Mouse (Mus musculus): Measurements from ENCODE around the gene Bub1. TPM values are rescaled to one million over a fixed set of nuclear protein-coding genes. Genes with fewer than 3 reads are reported as not detected.

Gene Bub1
- 31.1 and 37.9 TPM in 2 replicates for polyA plus RNA-seq (2014; fragmentation: Nextera tagmentation; extraction: Ambion mirVana)

DNA sequence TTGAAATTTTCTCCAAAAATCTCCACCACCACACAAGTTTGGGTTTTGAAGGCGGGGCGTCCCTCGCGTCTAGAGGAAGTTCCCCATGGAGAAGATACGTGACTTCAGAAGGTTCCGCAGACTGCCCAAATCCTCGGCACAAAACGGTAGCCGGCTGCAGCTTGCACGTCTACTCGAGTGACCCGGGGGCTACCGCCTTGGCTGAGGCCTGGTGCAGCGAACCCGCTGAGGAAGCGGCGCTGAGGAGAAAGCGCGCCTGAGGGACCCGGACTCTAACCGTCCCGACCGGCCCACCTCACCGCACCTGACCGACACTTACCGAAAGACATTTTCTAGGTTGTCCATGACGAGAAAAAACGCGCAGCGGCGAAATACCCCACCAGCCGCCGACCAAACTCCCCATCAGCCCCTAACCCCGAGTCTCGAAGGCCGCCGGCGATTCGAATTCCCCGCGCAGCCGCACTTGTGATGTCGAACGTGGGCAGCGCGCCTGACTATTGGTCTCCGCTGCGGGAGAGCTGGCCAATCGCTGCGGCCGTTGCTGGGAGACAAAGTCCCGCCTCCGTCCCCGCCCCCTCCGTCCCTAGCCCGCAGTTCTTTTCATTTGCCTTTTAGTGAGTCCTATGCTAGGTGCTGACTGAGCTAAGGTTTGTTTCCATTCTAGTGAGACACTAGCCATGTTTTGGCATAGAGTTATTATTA, at the start of gene Bub1:
Gene Bub1 (minus strand): TSS at position 465 of the 702 bp plus-strand sequence.
- ATAC-seq (replicated peaks; ENCODE audit: insufficient number of reproducible peaks, low FRiP score, low TSS enrichment, low read depth) (peak; percentile 93), DNase-seq (ENCODE audit: low spot score) (peak; percentile 96)
- Histone ChIP-seq H3K4me2 (ENCODE audit: low read depth, low read length) (peak within 1 kb of the TSS; percentile 35), H3K27ac (replicated peaks; ENCODE audit: low read depth, low read length) (no peak within 1 kb of the TSS), H3K4me1 (ENCODE audit: control insufficient read depth, insufficient read depth, low read length) (no peaks in the 10 kb centered on the region), H3K9me3 (replicated peaks; ENCODE audit: control insufficient read depth, low read length) (no peaks in the 10 kb centered on the region), H3K4me3 (ENCODE audit: low read depth, low read length) (peak within 1 kb of the TSS; percentile 83), H3K9ac (replicated peaks; ENCODE audit: low read length) (peak within 1 kb of the TSS; percentile 74), H3K36me3 (replicated peaks; ENCODE audit: control insufficient read depth, insufficient read depth, low read depth, low read length) (no peaks in the 10 kb centered on the region), H3K27me3 (ENCODE audit: control insufficient read depth, insufficient read depth, low read length) (no peaks in the 10 kb centered on the region)
- WGBS, result under 1% methylated on average over 56 of the region's 56 CpGs

DNA sequence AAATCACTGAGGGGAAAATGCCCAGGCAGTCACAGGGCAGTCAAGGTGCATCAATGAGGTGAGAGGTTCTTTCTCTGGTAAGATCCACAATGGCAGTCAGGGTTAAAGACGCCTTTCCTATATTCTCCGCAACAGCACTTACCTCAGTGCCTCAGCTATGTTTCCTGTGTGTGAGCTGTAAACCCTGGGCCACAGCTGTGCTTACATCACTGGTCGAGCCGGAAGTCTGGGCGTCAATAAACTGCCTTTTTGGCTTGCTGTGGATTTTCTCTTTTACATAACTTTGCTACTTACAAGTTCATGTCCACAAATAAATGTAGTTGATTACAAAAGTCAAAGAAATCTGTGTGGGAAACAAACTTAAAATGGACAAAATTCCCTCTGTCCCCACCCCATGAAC, 49.4 kb upstream of the Bub1 start:
- no peak overlapping the region for H3K4me3 ChIP-seq (ENCODE audit: low read depth, low read length)
- no peaks in the 10 kb centered on the region for H3K27me3 ChIP-seq (ENCODE audit: control insufficient read depth, insufficient read depth, low read length)
- H3K27ac ChIP-seq (replicated peaks; ENCODE audit: low read depth, low read length), result no peak overlapping the region
- no peak for ATAC-seq (replicated peaks; ENCODE audit: insufficient number of reproducible peaks, low FRiP score, low TSS enrichment, low read depth)
- H3K4me2 ChIP-seq (ENCODE audit: low read depth, low read length), result no peak overlapping the region
- no peak overlapping the region for H3K9ac ChIP-seq (replicated peaks; ENCODE audit: low read length)
- DNase-seq (ENCODE audit: low spot score), result no peak
- no peaks in the 10 kb centered on the region for H3K9me3 ChIP-seq (replicated peaks; ENCODE audit: control insufficient read depth, low read length)
- WGBS, result 85% methylated on average over 5 of the region's 5 CpGs
- H3K4me1 ChIP-seq (ENCODE audit: control insufficient read depth, insufficient read depth, low read length), result no peaks in the 10 kb centered on the region
- no peaks in the 10 kb centered on the region for H3K36me3 ChIP-seq (replicated peaks; ENCODE audit: control insufficient read depth, insufficient read depth, low read depth, low read length)

DNA sequence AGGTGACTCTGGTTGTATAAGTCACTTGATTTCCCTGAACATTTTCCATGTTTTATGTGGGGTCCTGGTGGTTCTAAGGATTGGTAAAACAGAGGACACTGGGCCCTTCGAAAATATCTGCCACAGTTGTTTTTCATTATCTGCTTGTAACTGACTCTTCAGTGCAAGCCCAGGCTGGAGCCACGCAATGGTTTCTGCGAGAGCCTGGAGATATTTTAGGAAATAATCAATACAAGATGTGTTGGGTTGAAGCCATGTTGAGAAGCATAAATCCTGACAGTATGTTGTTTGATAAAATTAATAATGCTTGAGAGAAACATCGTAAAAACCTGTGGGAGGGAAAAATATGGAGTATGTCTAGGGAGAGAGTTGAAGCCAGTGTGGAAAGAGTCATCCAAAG, 32.7 kb upstream of the Bub1 start:
- Histone ChIP-seq H3K4me1 (ENCODE audit: control insufficient read depth, insufficient read depth, low read length) (no peaks in the 10 kb centered on the region), H3K27me3 (ENCODE audit: control insufficient read depth, insufficient read depth, low read length) (no peaks in the 10 kb centered on the region), H3K9me3 (replicated peaks; ENCODE audit: control insufficient read depth, low read length) (no peaks in the 10 kb centered on the region), H3K4me3 (ENCODE audit: low read depth, low read length) (no peak overlapping the region), H3K36me3 (replicated peaks; ENCODE audit: control insufficient read depth, insufficient read depth, low read depth, low read length) (no peaks in the 10 kb centered on the region), H3K9ac (replicated peaks; ENCODE audit: low read length) (no peak overlapping the region), H3K4me2 (ENCODE audit: low read depth, low read length) (no peak overlapping the region), H3K27ac (replicated peaks; ENCODE audit: low read depth, low read length) (no peak overlapping the region)
- WGBS, result 36% methylated on average over 4 of the region's 4 CpGs
- DNase-seq (ENCODE audit: low spot score) (peak; percentile 67), ATAC-seq (replicated peaks; ENCODE audit: insufficient number of reproducible peaks, low FRiP score, low TSS enrichment, low read depth) (no peak)

DNA sequence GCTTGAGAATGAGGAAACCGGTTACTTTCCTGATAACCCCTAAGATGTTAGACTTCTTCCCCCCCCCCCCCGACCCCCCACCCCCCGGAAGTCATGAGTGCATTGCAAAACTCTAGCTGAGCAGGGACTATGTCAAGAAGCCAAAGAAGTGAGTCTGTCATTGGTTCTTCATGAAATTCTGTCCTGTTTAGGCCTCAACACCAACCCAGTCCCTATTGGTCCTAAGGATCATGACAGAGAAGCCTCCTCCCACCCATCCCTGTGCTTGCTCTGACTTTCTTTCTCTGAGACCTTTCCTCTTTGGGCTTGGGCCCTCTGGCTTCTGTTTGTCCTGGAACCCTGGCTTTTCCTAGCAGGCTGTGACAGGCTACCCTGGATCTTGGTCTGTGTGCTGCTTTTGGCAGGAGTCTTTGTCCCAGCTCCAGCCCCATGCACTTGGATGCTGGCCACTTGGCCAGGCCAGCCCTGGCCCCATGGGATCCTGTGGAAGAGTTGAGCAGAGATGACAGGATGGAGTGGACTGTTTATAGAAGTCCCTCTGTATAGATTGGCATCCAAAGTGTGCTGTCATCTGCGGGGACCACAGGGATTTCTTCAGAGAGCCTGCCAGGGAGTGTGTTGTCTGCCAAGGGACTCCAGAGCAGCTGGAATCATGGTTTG, 22.8 kb upstream of the Bub1 start:
- Histone ChIP-seq H3K9ac (replicated peaks; ENCODE audit: low read length) (no peak overlapping the region), H3K4me1 (ENCODE audit: control insufficient read depth, insufficient read depth, low read length) (no peaks in the 10 kb centered on the region), H3K27ac (replicated peaks; ENCODE audit: low read depth, low read length) (no peak overlapping the region), H3K36me3 (replicated peaks; ENCODE audit: control insufficient read depth, insufficient read depth, low read depth, low read length) (no peaks in the 10 kb centered on the region), H3K27me3 (ENCODE audit: control insufficient read depth, insufficient read depth, low read length) (no peaks in the 10 kb centered on the region), H3K9me3 (replicated peaks; ENCODE audit: control insufficient read depth, low read length) (no peaks in the 10 kb centered on the region), H3K4me3 (ENCODE audit: low read depth, low read length) (no peak overlapping the region), H3K4me2 (ENCODE audit: low read depth, low read length) (no peak overlapping the region)
- no peak for ATAC-seq (replicated peaks; ENCODE audit: insufficient number of reproducible peaks, low FRiP score, low TSS enrichment, low read depth)
- WGBS, result 81% methylated on average over 4 of the region's 4 CpGs
- no peak for DNase-seq (ENCODE audit: low spot score)

DNA sequence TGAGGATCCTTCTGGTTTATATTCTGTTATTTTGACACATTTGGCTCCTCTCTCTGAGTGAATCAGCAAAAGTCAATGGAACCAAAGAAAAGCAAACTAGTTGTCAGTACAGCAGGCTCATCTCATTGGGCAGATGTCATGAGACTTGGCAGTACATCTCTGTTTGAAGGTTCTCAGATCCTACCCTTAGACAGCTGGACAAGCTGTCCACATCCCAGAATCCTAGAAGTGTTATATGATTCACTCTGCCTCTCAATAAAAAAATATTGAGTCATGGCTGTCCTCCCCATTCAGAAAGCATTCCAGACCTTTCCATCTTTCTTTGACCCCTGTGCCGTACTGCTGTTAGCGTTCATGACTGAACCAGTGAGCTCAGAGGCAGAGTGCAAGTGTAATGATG, 18.7 kb upstream of the Bub1 start:
- Histone ChIP-seq H3K27ac (replicated peaks; ENCODE audit: low read depth, low read length) (no peak overlapping the region), H3K36me3 (replicated peaks; ENCODE audit: control insufficient read depth, insufficient read depth, low read depth, low read length) (no peaks in the 10 kb centered on the region), H3K4me2 (ENCODE audit: low read depth, low read length) (no peak overlapping the region), H3K4me1 (ENCODE audit: control insufficient read depth, insufficient read depth, low read length) (no peaks in the 10 kb centered on the region), H3K9ac (replicated peaks; ENCODE audit: low read length) (no peak overlapping the region), H3K4me3 (ENCODE audit: low read depth, low read length) (no peak overlapping the region), H3K27me3 (ENCODE audit: control insufficient read depth, insufficient read depth, low read length) (no peaks in the 10 kb centered on the region), H3K9me3 (replicated peaks; ENCODE audit: control insufficient read depth, low read length) (no peaks in the 10 kb centered on the region)
- ATAC-seq (replicated peaks; ENCODE audit: insufficient number of reproducible peaks, low FRiP score, low TSS enrichment, low read depth), result no peak
- WGBS, result 90% methylated on average over 2 of the region's 2 CpGs
- DNase-seq (ENCODE audit: low spot score), result no peak

DNA sequence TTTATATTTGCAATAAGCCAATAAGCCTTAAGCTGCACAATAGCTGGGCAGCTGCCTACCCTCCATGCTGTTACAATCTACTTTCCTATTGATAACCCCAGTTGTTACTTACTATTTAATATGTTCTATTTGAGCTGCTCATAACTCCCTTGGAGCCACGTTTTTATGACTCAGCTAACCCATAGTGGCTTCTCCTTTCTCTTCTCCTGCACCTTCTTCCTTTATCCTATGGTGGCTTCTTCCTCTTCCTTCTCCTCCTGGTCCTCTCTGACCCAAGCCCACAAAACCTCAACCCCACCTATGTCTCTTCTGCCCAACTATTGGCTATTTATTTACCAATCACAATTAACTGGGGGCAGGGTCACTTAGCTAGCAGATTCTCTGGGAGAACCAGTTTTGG, 14.9 kb upstream of the Bub1 start:
- ATAC-seq (replicated peaks; ENCODE audit: insufficient number of reproducible peaks, low FRiP score, low TSS enrichment, low read depth) (no peak), DNase-seq (ENCODE audit: low spot score) (no peak)
- no peaks in the 10 kb centered on the region for H3K36me3 ChIP-seq (replicated peaks; ENCODE audit: control insufficient read depth, insufficient read depth, low read depth, low read length)
- H3K4me2 ChIP-seq (ENCODE audit: low read depth, low read length), result no peak overlapping the region
- H3K9ac ChIP-seq (replicated peaks; ENCODE audit: low read length), result no peak overlapping the region
- no peaks in the 10 kb centered on the region for H3K4me1 ChIP-seq (ENCODE audit: control insufficient read depth, insufficient read depth, low read length)
- H3K9me3 ChIP-seq (replicated peaks; ENCODE audit: control insufficient read depth, low read length), result no peaks in the 10 kb centered on the region
- 35% methylated on average over 1 of the region's 1 CpGs for WGBS
- H3K4me3 ChIP-seq (ENCODE audit: low read depth, low read length), result no peak overlapping the region
- no peak overlapping the region for H3K27ac ChIP-seq (replicated peaks; ENCODE audit: low read depth, low read length)
- no peaks in the 10 kb centered on the region for H3K27me3 ChIP-seq (ENCODE audit: control insufficient read depth, insufficient read depth, low read length)

DNA sequence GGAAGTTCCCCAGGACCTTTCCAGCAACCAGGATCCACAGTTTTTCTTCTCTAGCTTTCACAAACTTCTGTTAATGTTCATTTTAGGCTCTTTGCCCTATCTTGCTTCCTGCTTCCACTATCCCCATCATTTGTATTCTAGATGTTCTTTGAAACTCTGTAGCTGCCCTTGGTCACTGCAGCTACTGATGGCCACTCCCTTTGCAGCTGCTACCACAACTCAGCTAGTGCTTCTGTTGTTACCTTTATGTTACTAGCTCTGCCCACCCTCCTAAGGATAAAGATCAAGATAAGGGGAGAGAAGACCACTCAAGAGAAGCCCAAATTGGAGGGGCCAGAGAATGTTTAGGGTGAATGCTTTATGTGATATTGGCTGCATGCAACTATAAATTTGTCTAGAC, 14.3 kb upstream of the Bub1 start:
- ATAC-seq (replicated peaks; ENCODE audit: insufficient number of reproducible peaks, low FRiP score, low TSS enrichment, low read depth) (no peak), DNase-seq (ENCODE audit: low spot score) (no peak)
- Histone ChIP-seq H3K27ac (replicated peaks; ENCODE audit: low read depth, low read length) (no peak overlapping the region), H3K9me3 (replicated peaks; ENCODE audit: control insufficient read depth, low read length) (no peaks in the 10 kb centered on the region), H3K36me3 (replicated peaks; ENCODE audit: control insufficient read depth, insufficient read depth, low read depth, low read length) (no peaks in the 10 kb centered on the region), H3K4me1 (ENCODE audit: control insufficient read depth, insufficient read depth, low read length) (no peaks in the 10 kb centered on the region), H3K27me3 (ENCODE audit: control insufficient read depth, insufficient read depth, low read length) (no peaks in the 10 kb centered on the region), H3K4me2 (ENCODE audit: low read depth, low read length) (no peak overlapping the region), H3K4me3 (ENCODE audit: low read depth, low read length) (no peak overlapping the region), H3K9ac (replicated peaks; ENCODE audit: low read length) (no peak overlapping the region)

DNA sequence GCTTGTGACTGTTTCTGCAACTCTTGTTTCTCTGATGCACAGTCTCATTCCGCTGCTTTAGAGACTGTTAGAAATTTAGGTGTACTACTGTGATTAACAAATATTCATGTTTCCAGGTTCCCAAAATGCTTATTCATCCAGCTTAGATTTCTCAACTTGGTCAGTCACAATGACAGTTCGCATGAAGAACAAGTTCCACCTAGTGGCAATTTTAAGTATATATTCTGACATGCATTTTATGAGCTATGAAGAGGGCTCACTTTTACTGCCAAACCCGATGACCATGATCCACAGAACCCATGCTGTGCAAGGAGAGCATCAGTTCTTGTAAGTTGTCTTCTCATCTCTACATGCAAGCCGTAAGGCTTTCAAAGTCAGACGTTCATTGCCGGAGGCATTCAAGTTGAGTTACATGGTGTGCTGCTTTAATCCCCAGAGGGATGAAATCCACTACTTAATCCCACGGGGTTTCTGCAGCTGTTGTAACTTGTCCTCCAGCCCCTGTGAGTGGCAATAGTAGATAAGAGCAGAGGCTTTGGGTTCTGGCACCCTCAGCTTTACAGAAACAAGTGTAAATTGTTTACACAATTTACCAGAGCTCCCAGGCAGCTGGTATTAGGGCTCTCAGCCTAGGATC, 13.8 kb upstream of the Bub1 start:
- Histone ChIP-seq H3K9me3 (replicated peaks; ENCODE audit: control insufficient read depth, low read length) (no peaks in the 10 kb centered on the region), H3K36me3 (replicated peaks; ENCODE audit: control insufficient read depth, insufficient read depth, low read depth, low read length) (no peaks in the 10 kb centered on the region), H3K9ac (replicated peaks; ENCODE audit: low read length) (no peak overlapping the region), H3K4me3 (ENCODE audit: low read depth, low read length) (no peak overlapping the region), H3K4me1 (ENCODE audit: control insufficient read depth, insufficient read depth, low read length) (no peaks in the 10 kb centered on the region), H3K27me3 (ENCODE audit: control insufficient read depth, insufficient read depth, low read length) (no peaks in the 10 kb centered on the region), H3K27ac (replicated peaks; ENCODE audit: low read depth, low read length) (no peak overlapping the region), H3K4me2 (ENCODE audit: low read depth, low read length) (no peak overlapping the region)
- no peak for ATAC-seq (replicated peaks; ENCODE audit: insufficient number of reproducible peaks, low FRiP score, low TSS enrichment, low read depth)
- 55% methylated on average over 7 of the region's 7 CpGs for WGBS
- peak; percentile 36 for DNase-seq (ENCODE audit: low spot score)

All from embryonic facial prominence, embryonic 11.5 days (tissue).